Mouse (Mus musculus): Measurements from ENCODE around the gene Mettl21e. TPM values are rescaled to one million over a fixed set of nuclear protein-coding genes. Genes with fewer than 3 reads are reported as not detected.

Gene Mettl21e
- total RNA-seq, 1 experiment from 2014 or later, result not detected

DNA sequence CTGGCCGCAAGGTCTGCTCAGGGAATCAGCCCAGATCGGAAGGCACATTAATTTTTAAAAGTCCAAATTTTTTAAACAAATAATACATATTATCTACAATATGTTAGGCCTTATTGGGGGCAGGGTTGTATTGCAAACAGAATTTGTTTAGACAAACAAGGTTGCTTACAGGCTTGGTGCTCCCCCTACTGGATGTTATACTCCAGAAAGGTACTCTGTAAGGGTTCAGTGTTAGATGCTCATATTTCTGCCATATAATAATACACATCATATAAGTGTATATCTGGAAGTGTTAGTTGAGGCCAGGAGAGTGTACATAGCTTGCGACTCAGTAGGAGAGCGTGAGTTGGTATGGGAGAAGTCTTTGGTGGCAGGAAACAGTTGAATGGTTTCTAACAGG, 63.5 kb downstream of the Mettl21e start:
- no peak for ATAC-seq (ENCODE audit: extremely low read depth, insufficient number of reproducible peaks, low FRiP score, poor library complexity, severe bottlenecking)

Other genes with a start within 250 kb of the Mettl21e start
- 0.25 and 0.58 TPM in 2 replicates for gene Mettl21c, start 198.9 kb downstream of the Mettl21e start, total RNA-seq (2017)
- gene Gm8251, start 157.0 kb downstream of the Mettl21e start, total RNA-seq (2017), result 0.81 and 0.86 TPM in 2 replicates
- gene Tex30, start 116.5 kb downstream of the Mettl21e start, total RNA-seq (2017), result 18.2 and 19.0 TPM in 2 replicates
- gene Kdelc1, start 100.2 kb downstream of the Mettl21e start, total RNA-seq (2017), result 1.2 and 2.3 TPM in 2 replicates
- gene Bivm, start 100.0 kb downstream of the Mettl21e start, total RNA-seq (2017), result 1.6 and 2.1 TPM in 2 replicates
- 21.5 and 23.5 TPM in 2 replicates for gene Ercc5, start 71.2 kb downstream of the Mettl21e start, total RNA-seq (2017)